Mouse (Mus musculus): ENCODE measurements at regions not wholly inside any gene's neighbourhood (a gene's known extent, or its start where the extent isn't known, plus 50 kb on each side); places are given as distances from the start of the nearest gene placed in this dataset.

GRCm38 (mm10) chr12:29164701-29165100 is 363.5 kb upstream of the Myt1l start:
- CTCF ChIA-PET, result no interaction called here
- in situ Hi-C loops (cut with MboI; ENCODE audit: low pct_unique_long_range_greater_than_20kb), result no loop called here
- no peaks in the 10 kb centered on the region for H3K27me3 ChIP-seq
- ATAC-seq (no peak), DNase-seq (ENCODE audit: low read depth, low spot score) (no peak)
- TF ChIP-seq CTCF (IDR thresholded peaks at IDR 0.05), result no peak
- POLR2A ChIA-PET, result no interaction called here

- no peak for TF ChIP-seq CTCF (IDR thresholded peaks at IDR 0.05)
- ChIA-PET CTCF (no interaction called here), POLR2A (no interaction called here)
- in situ Hi-C loops (cut with MboI; ENCODE audit: low pct_unique_long_range_greater_than_20kb), result no loop called here
- H3K27me3 ChIP-seq, result peaks cover 3% of the 10 kb centered on the region
- DNase-seq (ENCODE audit: low read depth, low spot score), result no peak
- ATAC-seq, result no peak
Measured at GRCm38 (mm10) chr12:29166316-29166715, 361.9 kb upstream of the Myt1l start.

GRCm38 (mm10) chr12:29167922-29168321 is 360.3 kb upstream of the Myt1l start:
- ChIA-PET CTCF (no interaction called here), POLR2A (no interaction called here)
- no peak for TF ChIP-seq CTCF (IDR thresholded peaks at IDR 0.05)
- peaks cover 3% of the 10 kb centered on the region for H3K27me3 ChIP-seq
- no peak for ATAC-seq
- in situ Hi-C loops (cut with MboI; ENCODE audit: low pct_unique_long_range_greater_than_20kb), result no loop called here
- no peak for DNase-seq (ENCODE audit: low read depth, low spot score)

DNA sequence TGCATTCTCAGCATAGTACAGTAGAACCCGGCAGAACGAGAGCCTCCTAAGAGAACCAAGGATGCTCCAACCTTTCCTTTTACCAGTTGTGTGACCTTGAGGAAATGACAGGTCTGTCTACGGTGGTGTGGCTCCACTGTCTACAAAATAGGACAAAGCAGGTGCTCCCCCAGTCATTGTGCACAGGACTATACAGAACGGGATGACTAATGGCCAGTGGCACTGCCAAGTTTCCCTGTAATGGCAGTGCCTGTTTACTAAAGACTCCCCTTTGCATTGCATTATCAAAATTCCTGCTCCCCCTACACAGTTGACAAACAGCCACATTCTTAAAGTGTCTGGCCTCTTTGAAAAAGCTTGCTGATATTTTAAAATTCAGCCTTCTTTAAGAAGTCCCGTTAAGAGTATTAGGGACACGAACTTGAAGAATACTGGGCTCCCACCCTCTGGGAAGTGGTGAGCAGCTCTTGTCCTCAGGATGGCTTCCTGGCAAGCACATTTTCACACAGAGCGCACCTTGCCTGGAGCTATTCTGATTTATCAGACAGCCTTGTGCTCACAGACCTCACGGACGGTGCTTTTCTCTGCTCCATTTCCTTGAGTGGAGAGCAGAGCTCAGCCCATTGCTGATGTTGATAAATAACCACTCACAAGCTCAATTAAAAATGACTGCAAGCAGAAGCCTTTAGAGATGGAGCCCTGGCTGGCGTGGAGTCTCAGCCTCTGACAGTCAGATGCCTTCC is 352.3 kb upstream of the Myt1l start:
- in situ Hi-C loops (cut with MboI; ENCODE audit: low pct_unique_long_range_greater_than_20kb), result no loop called here
- DNase-seq (ENCODE audit: low read depth, low spot score), result no peak
- no peak for ATAC-seq
- ChIA-PET CTCF (no interaction called here), POLR2A (no interaction called here)
- TF ChIP-seq CTCF (IDR thresholded peaks at IDR 0.05), result no peak
- no peaks in the 10 kb centered on the region for H3K27me3 ChIP-seq

GRCm38 (mm10) chr12:29177145-29177544 is 351.0 kb upstream of the Myt1l start:
- H3K27me3 ChIP-seq, result no peaks in the 10 kb centered on the region
- ATAC-seq (no peak), DNase-seq (ENCODE audit: low read depth, low spot score) (no peak)
- no peak for TF ChIP-seq CTCF (IDR thresholded peaks at IDR 0.05)
- in situ Hi-C loops (cut with MboI; ENCODE audit: low pct_unique_long_range_greater_than_20kb), result no loop called here
- ChIA-PET CTCF (no interaction called here), POLR2A (no interaction called here)

GRCm38 (mm10) chr12:29178168-29178895 is 349.9 kb upstream of the Myt1l start:
- no peak for TF ChIP-seq CTCF (IDR thresholded peaks at IDR 0.05)
- H3K27me3 ChIP-seq, result no peaks in the 10 kb centered on the region
- DNase-seq (ENCODE audit: low read depth, low spot score), result no peak
- ChIA-PET POLR2A (no interaction called here), CTCF (no interaction called here)
- ATAC-seq, result no peak
- in situ Hi-C loops (cut with MboI; ENCODE audit: low pct_unique_long_range_greater_than_20kb), result no loop called here

DNA sequence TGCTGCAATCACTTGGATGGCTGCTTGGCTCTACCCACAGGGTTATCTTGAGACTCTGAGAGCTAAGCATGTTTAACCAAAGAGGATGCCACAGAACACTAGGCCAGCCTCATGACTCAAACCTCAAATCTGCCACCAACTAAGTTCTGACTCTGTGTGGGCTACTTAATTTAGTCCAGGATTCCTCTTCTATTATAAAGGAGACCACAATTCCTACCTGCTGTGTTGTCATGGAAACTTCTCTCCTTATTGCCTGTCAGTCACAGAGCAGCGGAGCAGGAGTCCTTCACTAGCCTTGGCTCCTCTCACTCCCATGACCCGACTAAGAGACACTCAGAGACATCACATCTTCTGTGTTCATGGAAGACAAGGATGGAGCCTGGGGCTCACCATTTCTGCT is 348.8 kb upstream of the Myt1l start:
- CTCF ChIA-PET, result no interaction called here
- in situ Hi-C loops (cut with MboI; ENCODE audit: low pct_unique_long_range_greater_than_20kb), result no loop called here
- DNase-seq (ENCODE audit: low read depth, low spot score) (no peak), ATAC-seq (no peak)
- TF ChIP-seq CTCF (IDR thresholded peaks at IDR 0.05), result no peak
- POLR2A ChIA-PET, result no interaction called here
- H3K27me3 ChIP-seq, result no peaks in the 10 kb centered on the region

DNA sequence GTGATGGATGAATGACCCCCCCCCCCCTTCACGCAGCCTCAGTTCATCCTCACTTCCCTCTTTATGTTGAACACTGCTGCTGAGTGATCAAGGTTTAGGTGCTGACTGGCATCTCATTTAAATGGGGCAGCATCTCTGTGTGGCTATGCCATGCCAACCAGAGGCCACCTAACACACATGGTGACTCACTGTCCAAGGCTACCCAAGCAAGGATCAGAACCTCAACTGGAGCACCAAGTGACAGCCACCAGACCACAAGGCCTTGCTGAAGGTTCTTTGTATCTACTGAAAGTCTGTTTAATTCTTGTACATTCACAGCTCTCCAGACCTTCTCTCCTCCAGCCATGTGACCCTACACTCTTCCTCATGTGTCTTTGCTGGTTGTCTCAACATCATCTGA is 347.6 kb upstream of the Myt1l start:
- H3K27me3 ChIP-seq, result no peaks in the 10 kb centered on the region
- ATAC-seq, result no peak
- DNase-seq (ENCODE audit: low read depth, low spot score), result no peak
- no peak for TF ChIP-seq CTCF (IDR thresholded peaks at IDR 0.05)
- ChIA-PET POLR2A (no interaction called here), CTCF (no interaction called here)
- in situ Hi-C loops (cut with MboI; ENCODE audit: low pct_unique_long_range_greater_than_20kb), result no loop called here

GRCm38 (mm10) chr12:29187619-29188018 is 340.6 kb upstream of the Myt1l start:
- ATAC-seq (no peak), DNase-seq (ENCODE audit: low read depth, low spot score) (no peak)
- CTCF ChIA-PET, result no interaction called here
- in situ Hi-C loops (cut with MboI; ENCODE audit: low pct_unique_long_range_greater_than_20kb), result no loop called here
- no peaks in the 10 kb centered on the region for H3K27me3 ChIP-seq
- no peak for TF ChIP-seq CTCF (IDR thresholded peaks at IDR 0.05)
- POLR2A ChIA-PET, result no interaction called here

- CTCF ChIA-PET, result interaction anchor here (0.8 kb wide), 1 partner anchor 9 kb away, joined by 3 read pairs; no protein-coding TSS in a partner anchor
- no peaks in the 10 kb centered on the region for H3K27me3 ChIP-seq
- no peak for TF ChIP-seq CTCF (IDR thresholded peaks at IDR 0.05)
- DNase-seq (ENCODE audit: low read depth, low spot score) (no peak), ATAC-seq (no peak)
- in situ Hi-C loops (cut with MboI; ENCODE audit: low pct_unique_long_range_greater_than_20kb), result no loop called here
- POLR2A ChIA-PET, result no interaction called here
Measured at GRCm38 (mm10) chr12:29192391-29192790, 335.8 kb upstream of the Myt1l start.

- H3K27me3 ChIP-seq, result no peaks in the 10 kb centered on the region
- no peak for ATAC-seq
- in situ Hi-C loops (cut with MboI; ENCODE audit: low pct_unique_long_range_greater_than_20kb), result no loop called here
- DNase-seq (ENCODE audit: low read depth, low spot score), result no peak
- CTCF ChIA-PET, result no interaction called here
- POLR2A ChIA-PET, result no interaction called here
- TF ChIP-seq CTCF (IDR thresholded peaks at IDR 0.05), result no peak
Measured at GRCm38 (mm10) chr12:29211946-29212345, 316.2 kb upstream of the Myt1l start.

GRCm38 (mm10) chr12:29213625-29214024 is 314.6 kb upstream of the Myt1l start:
- CTCF ChIA-PET, result no interaction called here
- TF ChIP-seq CTCF (IDR thresholded peaks at IDR 0.05), result no peak
- no peak for ATAC-seq
- POLR2A ChIA-PET, result no interaction called here
- in situ Hi-C loops (cut with MboI; ENCODE audit: low pct_unique_long_range_greater_than_20kb), result no loop called here
- DNase-seq (ENCODE audit: low read depth, low spot score), result no peak
- no peaks in the 10 kb centered on the region for H3K27me3 ChIP-seq

Measured in Patski (cell line).